In genomic region chr3:108411026-108411753, GRCm38 (mm10) we compare ENCODE assay signal across 11 mouse cellular contexts. TPM values are rescaled to one million over a fixed set of nuclear protein-coding genes. Genes with fewer than 3 reads are reported as not detected.
DNase-seq lines count a peak whose midpoint lies in the region; ATAC-seq and TF ChIP-seq lines count a peak whose summit lies in the region.
"Had no signal": no experiment of that assay in that cellular context is flagged by ENCODE, and none has a peak within 500 bp of the region (broad histone marks: within the 10 kb centered on the region; RNA-seq: fewer than 3 reads in every experiment).

No protein-coding gene starts in this region.

- H3K4me2 ChIP-seq in heart, postnatal 0 days (ENCODE audit: low read depth, low read length) = no peak overlapping the region
- peak overlapping the region; percentile 72 for H3K4me2 ChIP-seq in neural tube, embryonic 13.5 days
- H3K4me2 ChIP-seq: liver, embryonic 15.5 days had no signal

- no peak for TF ChIP-seq EP300 in heart, postnatal 0 days (IDR thresholded peaks at IDR 0.05; ENCODE audit: low read depth)

- ATAC-seq in heart, postnatal 0 days (ENCODE audit: insufficient read depth, low read depth) = no peak
- ATAC-seq in neural tube, embryonic 13.5 days (ENCODE audit: low read depth) = no peak; the same call in 1 of the 2 replicates

- H3K9me3 ChIP-seq in heart, postnatal 0 days (replicated peaks; ENCODE audit: control insufficient read depth, low read length) = 0 out of 2 replicates have a peak, but pooled peaks cover 10% of the 10 kb centered on the region
- peaks cover 28% of the 10 kb centered on the region for H3K9me3 ChIP-seq in forebrain, embryonic 10.5 days
- H3K9me3 ChIP-seq in neural tube, embryonic 13.5 days = no peaks in the 10 kb centered on the region

- peaks cover 6% of the 10 kb centered on the region; the same call in 1 of the 2 replicates for H3K27me3 ChIP-seq in heart, postnatal 0 days (ENCODE audit: control insufficient read depth, insufficient read depth, low read length)
- H3K27me3 ChIP-seq in forebrain, embryonic 10.5 days (ENCODE audit: poor library complexity, severe bottlenecking) = peaks cover 10% of the 10 kb centered on the region
- H3K27me3 ChIP-seq in neural tube, embryonic 13.5 days = no peaks in the 10 kb centered on the region

- DNase-seq in heart, postnatal 0 days (ENCODE audit: low spot score) = no peak
- DNase-seq in heart, postnatal 14 days = no peak
- DNase-seq in forebrain, embryonic 10.5 days (ENCODE audit: extremely low spot score, low spot score) = no peak
- peak; percentile 95 for DNase-seq in kidney, adult 9 months
- no peak for DNase-seq in spleen, adult 12 weeks (ENCODE audit: low spot score)
- no peak for DNase-seq in frontal cortex, postnatal 10 days (ENCODE audit: low spot score in 2 of 2)
- DNase-seq in adrenal gland, postnatal 10 days = no peak

- no peak for TF ChIP-seq CTCF in heart, postnatal 0 days (IDR thresholded peaks at IDR 0.05; ENCODE audit: low read depth)

- H3K9ac ChIP-seq in heart, postnatal 0 days (replicated peaks; ENCODE audit: low read depth, low read length) = 0 out of 2 replicates have a peak overlapping the region, but pooled peaks have one; percentile 26
- peak overlapping the region; percentile 86 for H3K9ac ChIP-seq in neural tube, embryonic 13.5 days
- H3K9ac ChIP-seq: liver, embryonic 15.5 days had no signal

- intact Hi-C loops in heart, postnatal 14 days (cut with DNase I) = no loop called here

- H3K4me3 ChIP-seq in heart, postnatal 0 days (ENCODE audit: low read depth, low read length) = no peak overlapping the region
- H3K4me3 ChIP-seq in forebrain, embryonic 10.5 days = peak overlapping the region; percentile 53
- peak overlapping the region; percentile 46 for H3K4me3 ChIP-seq in neural tube, embryonic 13.5 days
- H3K4me3 ChIP-seq: liver, embryonic 15.5 days had no signal

- 54% methylated on average over 5 of the region's 5 CpGs for WGBS in heart, postnatal 0 days
- WGBS in forebrain, embryonic 10.5 days = 31% methylated on average over 5 of the region's 5 CpGs
- 24% methylated on average over 5 of the region's 5 CpGs for WGBS in neural tube, embryonic 13.5 days

- no peaks in the 10 kb centered on the region; the same call in 1 of the 2 replicates for H3K36me3 ChIP-seq in heart, postnatal 0 days (replicated peaks; ENCODE audit: control insufficient read depth, insufficient read depth, low read length)
- peaks cover 89% of the 10 kb centered on the region for H3K36me3 ChIP-seq in forebrain, embryonic 10.5 days (replicated peaks)
- H3K36me3 ChIP-seq in neural tube, embryonic 13.5 days = peaks cover 47% of the 10 kb centered on the region
- H3K36me3 ChIP-seq: liver, embryonic 15.5 days had no signal

- peaks cover 9% of the 10 kb centered on the region; the same call in 1 of the 2 replicates for H3K4me1 ChIP-seq in heart, postnatal 0 days (ENCODE audit: control insufficient read depth, insufficient read depth)
- H3K4me1 ChIP-seq in forebrain, embryonic 10.5 days = peaks cover 74% of the 10 kb centered on the region
- H3K4me1 ChIP-seq in neural tube, embryonic 13.5 days (replicated peaks) = peaks cover 90% of the 10 kb centered on the region

- no peak overlapping the region for H3K27ac ChIP-seq in heart, postnatal 0 days (ENCODE audit: low read depth)
- H3K27ac ChIP-seq in forebrain, embryonic 10.5 days = peak overlapping the region; percentile 96
- H3K27ac ChIP-seq in neural tube, embryonic 13.5 days (replicated peaks) = peak overlapping the region; percentile 96
- H3K27ac ChIP-seq: liver, embryonic 15.5 days had no signal

RNA-seq across cellular contexts. Expression of gene Celsr2, which starts 4.2 kb away (rescaled TPM):
- total RNA-seq in heart, postnatal 0 days (2014; rRNA removed; ENCODE audit: low replicate concordance) = 3.5 and 5.5 TPM in 2 replicates
- 1.2 and 1.9 TPM in 2 replicates for polyA plus RNA-seq in heart, postnatal 0 days (2015; fragmentation: Nextera tagmentation; extraction: Ambion mirVana)
- 1 to 10 TPM; 5.4 to 5.9 TPM for total RNA-seq in heart, postnatal 14 days (2021)
- 32.1 and 35.1 TPM in 2 replicates for polyA plus RNA-seq in forebrain, embryonic 10.5 days (2016; fragmentation: Nextera tagmentation; extraction: Ambion mirVana)
- 37.6 and 44.1 TPM in 2 replicates for polyA plus RNA-seq in neural tube, embryonic 13.5 days (2015; fragmentation: Nextera tagmentation; extraction: Ambion mirVana)
- total RNA-seq in adrenal gland, postnatal 10 days (2021) = 10 to 100 TPM; 11.1 to 12.1 TPM

RNA-seq across cellular contexts. Expression of gene Psrc1, which starts 27.6 kb away (rescaled TPM):
- total RNA-seq in heart, postnatal 0 days (2014; rRNA removed; ENCODE audit: low replicate concordance) = 8.4 and 17.5 TPM in 2 replicates
- 5.0 and 5.4 TPM in 2 replicates for polyA plus RNA-seq in heart, postnatal 0 days (2015; fragmentation: Nextera tagmentation; extraction: Ambion mirVana)
- total RNA-seq in heart, postnatal 14 days (2021) = 1 to 10 TPM; 1.1 to 1.7 TPM
- 115 and 117 TPM in 2 replicates for polyA plus RNA-seq in forebrain, embryonic 10.5 days (2016; fragmentation: Nextera tagmentation; extraction: Ambion mirVana)
- 10.9 and 11.9 TPM in 2 replicates for polyA plus RNA-seq in neural tube, embryonic 13.5 days (2015; fragmentation: Nextera tagmentation; extraction: Ambion mirVana)
- 1 to 10 TPM; 6.0 to 6.4 TPM for total RNA-seq in adrenal gland, postnatal 10 days (2021)

RNA-seq across cellular contexts. Expression of gene Sars, which starts 33.8 kb away (rescaled TPM):
- total RNA-seq in heart, postnatal 0 days (2014; rRNA removed; ENCODE audit: low replicate concordance) = 40.3 and 55.3 TPM in 2 replicates
- polyA plus RNA-seq in heart, postnatal 0 days (2015; fragmentation: Nextera tagmentation; extraction: Ambion mirVana) = 74.4 and 77.7 TPM in 2 replicates
- total RNA-seq in heart, postnatal 14 days (2021) = 10 to 100 TPM; 77.8 to 81.7 TPM
- polyA plus RNA-seq in forebrain, embryonic 10.5 days (2016; fragmentation: Nextera tagmentation; extraction: Ambion mirVana) = 160 and 167 TPM in 2 replicates
- 210 and 223 TPM in 2 replicates for polyA plus RNA-seq in neural tube, embryonic 13.5 days (2015; fragmentation: Nextera tagmentation; extraction: Ambion mirVana)
- total RNA-seq in adrenal gland, postnatal 10 days (2021) = 100 to 1,000 TPM; 146 to 152 TPM

RNA-seq across cellular contexts. Expression of gene Mybphl, which starts 46.5 kb away (rescaled TPM):
- total RNA-seq in heart, postnatal 0 days (2014; rRNA removed; ENCODE audit: low replicate concordance) = 49.3 and 60.6 TPM in 2 replicates
- polyA plus RNA-seq in heart, postnatal 0 days (2015; fragmentation: Nextera tagmentation; extraction: Ambion mirVana) = 90.0 and 123 TPM in 2 replicates
- 10 to 100 TPM; 18.9 to 53.7 TPM for total RNA-seq in heart, postnatal 14 days (2021)
- polyA plus RNA-seq in forebrain, embryonic 10.5 days (2016; fragmentation: Nextera tagmentation; extraction: Ambion mirVana) = not detected in 2 replicates
- polyA plus RNA-seq in neural tube, embryonic 13.5 days (2015; fragmentation: Nextera tagmentation; extraction: Ambion mirVana) = not detected in 2 replicates
- total RNA-seq in adrenal gland, postnatal 10 days (2021) = not detected
- total RNA-seq: ES-E14 had no signal
- polyA plus RNA-seq: small intestine, adult 2 months had no signal
